Mouse (Mus musculus): ENCODE measurements at regions not wholly inside any gene's neighbourhood (a gene's known extent, or its start where the extent isn't known, plus 50 kb on each side); places are given as distances from the start of the nearest gene placed in this dataset.

DNA sequence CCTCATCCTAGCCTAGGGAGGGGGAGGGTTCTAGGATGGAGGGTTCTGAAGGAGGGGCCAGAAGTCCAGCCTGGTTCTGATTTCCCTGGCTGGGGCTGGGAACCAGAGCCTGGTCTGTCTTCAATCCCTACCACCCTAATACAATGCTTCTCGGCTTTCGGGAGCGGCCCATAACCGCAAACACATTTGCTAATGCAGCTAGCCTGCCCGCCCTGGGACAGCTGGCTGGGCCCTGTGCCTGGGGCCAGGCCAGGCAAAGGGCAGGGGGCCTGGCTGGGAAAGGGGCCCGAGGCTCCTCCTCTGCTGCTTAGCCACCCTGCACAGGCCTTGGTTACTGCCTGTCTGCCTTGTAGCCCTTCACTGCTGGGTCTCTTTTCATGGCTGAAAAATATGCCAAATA is 74.9 kb downstream of the Pja1 start:
- TF ChIP-seq CTCF (IDR thresholded peaks at IDR 0.05; ENCODE audit: low read depth) = no peak
- no peak for TF ChIP-seq EP300 (IDR thresholded peaks at IDR 0.05; ENCODE audit: low read depth)
